Mouse (Mus musculus) neural tube, embryonic 12.5 days (tissue): ENCODE measurements around the gene Rph3al. TPM values are rescaled to one million over a fixed set of nuclear protein-coding genes. Genes with fewer than 3 reads are reported as not detected.

Experiments
- ATAC-seq: fragments of 200-750 bp; cut with Nextera tagmentation; 2 replicates; pipeline ENCODE4 v1.8.0; 2017; ENCODE audit warnings: low read depth, mild to moderate bottlenecking, moderate TSS enrichment, moderate library complexity; ENCODE audit not compliant: low FRiP score
- H3K27ac ChIP-seq: fragments of 300-500 bp; sonication (generic); 2 replicates; pipeline ENCODE4 v1.5.1; 2016
- H3K27me3 ChIP-seq: fragments of 300-500 bp; sonication (generic); replicated peaks from 2 replicates; pipeline ENCODE4 v1.6.1; 2016; ENCODE audit warnings: mild to moderate bottlenecking
- H3K36me3 ChIP-seq: fragments of 300-500 bp; sonication (generic); 2 replicates; pipeline ENCODE4 v1.6.1; 2016; ENCODE audit warnings: mild to moderate bottlenecking
- H3K4me1 ChIP-seq: fragments of 300-500 bp; sonication (generic); 2 replicates; pipeline ENCODE4 v1.6.1; 2016
- H3K4me2 ChIP-seq: fragments of 300-500 bp; sonication (generic); replicated peaks from 2 replicates; pipeline ENCODE4 v1.6.1; 2016; ENCODE audit warnings: mild to moderate bottlenecking
- H3K4me3 ChIP-seq: fragments of 300-500 bp; sonication (generic); 2 replicates; pipeline ENCODE4 v1.5.1; 2016
- H3K9ac ChIP-seq: fragments of 300-500 bp; sonication (generic); 2 replicates; pipeline ENCODE4 v1.6.1; 2016; ENCODE audit warnings: mild to moderate bottlenecking
- H3K9me3 ChIP-seq: fragments of 300-500 bp; sonication (generic); 2 replicates; pipeline ENCODE4 v1.6.1; 2016; ENCODE audit warnings: mild to moderate bottlenecking
- WGBS: fragments of 180-500 bp; shearing (Covaris S2); methylation state at CpG from one replicate; pipeline ENCODE4 v1.1.7; 2016; 5-methylcytosine and 5-hydroxymethylcytosine counted together
- polyA plus RNA-seq: library from polyadenylated mRNA; unstranded; fragments of >200 nt; fragmentation: Nextera tagmentation; extraction: Ambion mirVana; gene quantifications from 2 replicates; pipeline ENCODE4 v1.2.1, GENCODE M21; 2016

Gene Rph3al
- polyA plus RNA-seq, 1 experiment from 2014 or later: 1.1 TPM

- H3K27ac ChIP-seq: no peak overlapping the region
- H3K9ac ChIP-seq: no peak overlapping the region
- H3K27me3 ChIP-seq: no peaks in the 10 kb centered on the region
- WGBS: 55% methylated on average over 6 of the region's 6 CpGs
- no peak overlapping the region for H3K4me2 ChIP-seq
- ATAC-seq: no peak
- H3K4me3 ChIP-seq: no peak overlapping the region
- H3K9me3 ChIP-seq: 0 out of 2 replicates have a peak, but pooled peaks cover 4% of the 10 kb centered on the region
- peaks cover 9% of the 10 kb centered on the region for H3K4me1 ChIP-seq
- H3K36me3 ChIP-seq: no peaks in the 10 kb centered on the region
Measured at GRCm38 (mm10) chr11:75901339-75901738, 36.9 kb downstream of the Rph3al start.

- H3K4me3 ChIP-seq: no peak overlapping the region
- H3K36me3 ChIP-seq: no peaks in the 10 kb centered on the region
- H3K4me2 ChIP-seq: no peak overlapping the region
- H3K9ac ChIP-seq: no peak overlapping the region
- ATAC-seq: no peak
- H3K9me3 ChIP-seq: 0 out of 2 replicates have a peak, but pooled peaks cover 4% of the 10 kb centered on the region
- peaks cover 5% of the 10 kb centered on the region for H3K4me1 ChIP-seq
- H3K27ac ChIP-seq: no peak overlapping the region
- H3K27me3 ChIP-seq: no peaks in the 10 kb centered on the region
- 56% methylated on average over 9 of the region's 9 CpGs for WGBS
Measured at GRCm38 (mm10) chr11:75899676-75900075, 38.6 kb downstream of the Rph3al start.

GRCm38 (mm10) chr11:75898532-75898931 lies 39.7 kb downstream of the Rph3al start:
- Histone ChIP-seq H3K27me3 (no peaks in the 10 kb centered on the region), H3K9me3 (0 out of 2 replicates have a peak, but pooled peaks cover 4% of the 10 kb centered on the region), H3K36me3 (no peaks in the 10 kb centered on the region), H3K4me1 (0 out of 2 replicates have a peak, but pooled peaks cover 4% of the 10 kb centered on the region), H3K9ac (no peak overlapping the region), H3K27ac (no peak overlapping the region), H3K4me3 (no peak overlapping the region), H3K4me2 (no peak overlapping the region)
- 91% methylated on average over 9 of the region's 9 CpGs for WGBS
- no peak for ATAC-seq

DNA sequence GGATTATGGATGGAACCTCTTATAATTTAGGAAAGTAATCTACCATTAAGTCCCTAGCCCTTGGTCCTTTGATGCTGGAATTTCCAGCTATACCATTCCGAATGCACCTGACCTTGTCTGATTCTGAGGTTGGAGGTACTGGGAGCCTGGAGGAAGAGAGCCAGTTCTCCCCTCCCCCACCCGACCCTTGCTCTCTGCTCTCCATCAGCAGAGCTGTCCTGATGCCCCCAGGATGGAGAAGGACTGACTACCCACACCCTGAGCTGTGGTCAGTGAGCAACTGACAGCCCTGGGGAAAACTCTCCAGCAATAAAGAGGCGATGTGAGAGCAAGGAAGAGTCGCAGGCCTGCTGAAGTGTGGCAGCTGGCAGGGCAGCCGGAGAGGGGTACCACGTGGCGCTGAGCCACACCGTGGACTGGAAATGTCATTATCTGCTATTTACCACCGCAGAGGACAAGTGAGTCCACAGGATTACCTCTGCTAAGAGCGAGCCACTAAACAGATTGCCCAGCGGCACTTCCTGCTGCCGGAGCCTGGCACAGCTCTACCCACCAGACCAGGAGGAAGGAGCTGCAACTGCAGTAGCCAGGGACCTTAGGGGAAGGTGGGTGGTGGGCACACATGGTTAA lies 43.3 kb downstream of the Rph3al start:
- WGBS: 70% methylated on average over 12 of the region's 12 CpGs
- no peak for ATAC-seq

DNA sequence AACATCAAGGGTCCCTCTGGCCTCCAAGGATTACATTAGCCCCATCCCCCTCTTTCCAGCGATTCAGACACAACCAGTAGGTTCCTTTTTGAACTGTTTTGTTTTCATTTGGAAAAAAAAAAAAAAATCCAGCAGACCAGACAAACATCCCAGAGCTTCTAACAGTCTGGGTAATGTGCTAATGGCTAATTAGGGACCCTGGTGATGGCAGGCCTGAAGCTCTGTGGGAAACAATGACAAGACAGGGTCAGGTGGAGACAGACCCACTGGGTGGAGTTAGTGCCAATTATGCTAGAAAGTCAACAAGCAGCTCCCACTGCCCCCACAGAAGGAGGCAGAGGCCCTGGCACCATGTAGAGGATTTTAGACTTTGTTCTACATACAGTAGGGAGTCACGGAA lies 44.3 kb downstream of the Rph3al start:
- WGBS: 65% methylated on average over 2 of the region's 2 CpGs
- no peak overlapping the region for H3K9ac ChIP-seq
- no peaks in the 10 kb centered on the region for H3K36me3 ChIP-seq
- no peak for ATAC-seq
- no peak overlapping the region for H3K4me3 ChIP-seq
- no peak overlapping the region for H3K27ac ChIP-seq
- no peak overlapping the region for H3K4me2 ChIP-seq
- no peaks in the 10 kb centered on the region for H3K9me3 ChIP-seq
- 0 out of 2 replicates have a peak, but pooled peaks cover 4% of the 10 kb centered on the region for H3K4me1 ChIP-seq
- H3K27me3 ChIP-seq: no peaks in the 10 kb centered on the region

More for the DNA sequence above, 43.3 kb downstream of the Rph3al start:
- H3K4me2 ChIP-seq: no peak overlapping the region
- no peaks in the 10 kb centered on the region for H3K27me3 ChIP-seq
- no peaks in the 10 kb centered on the region for H3K36me3 ChIP-seq
- no peak overlapping the region for H3K9ac ChIP-seq
- no peaks in the 10 kb centered on the region for H3K9me3 ChIP-seq
- no peak overlapping the region for H3K4me3 ChIP-seq
- H3K27ac ChIP-seq: no peak overlapping the region
- 0 out of 2 replicates have a peak, but pooled peaks cover 4% of the 10 kb centered on the region for H3K4me1 ChIP-seq

DNA sequence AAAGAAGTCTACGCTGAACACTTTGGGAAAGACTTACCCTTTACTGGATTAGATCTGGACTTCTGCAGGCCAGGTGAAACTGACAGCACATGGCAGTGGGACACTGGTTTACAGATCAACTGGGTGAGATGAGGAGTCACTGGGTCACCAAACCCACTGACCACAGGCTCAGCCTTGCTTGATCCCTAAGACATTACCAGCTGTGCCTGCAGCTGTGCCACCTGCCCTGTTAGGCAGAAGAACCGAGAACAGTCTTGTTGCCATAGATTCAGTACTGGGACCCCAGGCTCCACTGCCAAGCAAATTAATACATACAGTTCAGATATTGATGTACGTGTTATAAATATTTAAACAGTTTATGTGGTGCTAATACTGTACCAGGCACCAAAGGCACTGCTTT lies 50.9 kb downstream of the Rph3al start:
- no peak for ATAC-seq
- H3K9me3 ChIP-seq: no peaks in the 10 kb centered on the region
- H3K9ac ChIP-seq: no peak overlapping the region
- H3K27me3 ChIP-seq: no peaks in the 10 kb centered on the region
- H3K4me3 ChIP-seq: no peak overlapping the region
- WGBS: 85% methylated on average over 3 of the region's 3 CpGs
- no peaks in the 10 kb centered on the region for H3K4me1 ChIP-seq
- H3K27ac ChIP-seq: no peak overlapping the region
- no peak overlapping the region for H3K4me2 ChIP-seq
- no peaks in the 10 kb centered on the region for H3K36me3 ChIP-seq

DNA sequence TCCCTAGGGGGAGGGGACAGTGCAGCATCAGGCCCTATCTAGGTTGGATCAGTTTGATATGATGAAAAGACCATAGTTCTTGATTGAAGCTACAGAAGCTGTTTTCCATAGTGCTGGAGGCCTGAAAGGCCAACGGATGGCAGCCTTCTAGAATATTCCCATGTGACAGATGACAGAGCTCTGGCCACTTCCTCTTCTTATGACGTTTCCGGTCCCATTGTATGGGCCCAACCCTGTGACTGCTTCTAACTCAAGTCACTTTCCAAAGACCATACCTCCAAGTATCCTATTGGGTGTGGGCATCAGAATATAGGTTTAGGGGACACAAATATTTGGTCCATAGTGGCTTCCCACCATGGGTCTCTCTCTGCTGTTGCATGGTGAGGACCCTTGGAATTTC lies 57.0 kb downstream of the Rph3al start:
- H3K27me3 ChIP-seq: 0 out of 2 replicates have a peak, but pooled peaks cover 2% of the 10 kb centered on the region
- no peak overlapping the region for H3K4me2 ChIP-seq
- no peak overlapping the region for H3K9ac ChIP-seq
- 93% methylated on average over 3 of the region's 3 CpGs for WGBS
- H3K27ac ChIP-seq: no peak overlapping the region
- ATAC-seq: no peak
- H3K4me1 ChIP-seq: no peaks in the 10 kb centered on the region
- H3K36me3 ChIP-seq: no peaks in the 10 kb centered on the region
- H3K4me3 ChIP-seq: no peak overlapping the region
- no peaks in the 10 kb centered on the region for H3K9me3 ChIP-seq

GRCm38 (mm10) chr11:75880064-75880463 lies 58.2 kb downstream of the Rph3al start:
- Histone ChIP-seq H3K9me3 (no peaks in the 10 kb centered on the region), H3K9ac (no peak overlapping the region), H3K36me3 (no peaks in the 10 kb centered on the region), H3K4me3 (no peak overlapping the region), H3K27ac (no peak overlapping the region), H3K4me2 (no peak overlapping the region), H3K27me3 (0 out of 2 replicates have a peak, but pooled peaks cover 2% of the 10 kb centered on the region), H3K4me1 (no peaks in the 10 kb centered on the region)
- WGBS: 80% methylated on average over 8 of the region's 8 CpGs
- no peak for ATAC-seq

- WGBS: 90% methylated on average over 8 of the region's 8 CpGs
- 0 out of 2 replicates have a peak, but pooled peaks cover 2% of the 10 kb centered on the region for H3K27me3 ChIP-seq
Measured at GRCm38 (mm10) chr11:75878460-75878859, 59.8 kb downstream of the Rph3al start.

DNA sequence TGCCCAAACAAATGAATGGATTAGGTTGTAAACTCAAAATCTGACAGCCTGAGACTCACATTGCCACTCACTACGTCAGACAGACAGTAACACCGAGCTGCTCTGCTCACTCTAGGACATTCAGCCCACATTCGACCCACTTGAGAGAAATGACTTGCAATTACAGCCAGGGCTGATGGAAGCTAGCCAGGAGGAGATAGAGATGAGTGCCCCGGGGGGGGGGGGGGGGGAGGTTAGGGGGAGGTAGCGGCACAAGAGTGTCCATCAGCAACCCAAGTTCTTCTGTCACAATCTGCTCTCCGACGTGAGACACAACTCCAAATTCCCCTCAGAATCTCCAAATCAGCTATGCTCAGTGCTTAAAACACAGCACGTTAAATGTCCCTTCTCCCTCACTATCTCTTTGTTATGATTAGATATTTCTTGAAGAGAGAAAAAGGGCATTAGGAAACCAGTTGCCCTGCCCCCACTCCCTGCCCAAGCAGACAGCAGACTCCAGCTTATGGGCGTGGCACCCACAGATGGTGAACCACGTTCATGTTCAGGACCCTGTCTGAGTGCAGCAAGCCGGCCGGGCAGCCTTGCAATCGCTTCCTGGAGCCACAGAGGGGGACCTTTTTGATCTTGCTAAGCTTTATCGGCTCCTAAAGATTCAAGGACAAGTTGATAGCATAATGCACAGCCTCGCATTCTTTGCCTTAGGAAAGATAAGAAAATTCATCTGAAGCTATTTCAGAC lies 62.0 kb downstream of the Rph3al start:
- Histone ChIP-seq H3K4me3 (no peak overlapping the region), H3K27me3 (0 out of 2 replicates have a peak, but pooled peaks cover 2% of the 10 kb centered on the region), H3K9ac (no peak overlapping the region), H3K4me2 (no peak overlapping the region), H3K36me3 (no peaks in the 10 kb centered on the region), H3K27ac (no peak overlapping the region), H3K9me3 (no peaks in the 10 kb centered on the region), H3K4me1 (no peaks in the 10 kb centered on the region)
- ATAC-seq: no peak
- WGBS: 50% methylated on average over 15 of the region's 15 CpGs

More at GRCm38 (mm10) chr11:75878460-75878859, 59.8 kb downstream of the Rph3al start:
- no peak for ATAC-seq
- H3K27ac ChIP-seq: no peak overlapping the region
- no peak overlapping the region for H3K4me2 ChIP-seq
- no peak overlapping the region for H3K9ac ChIP-seq
- no peaks in the 10 kb centered on the region for H3K36me3 ChIP-seq
- H3K4me1 ChIP-seq: no peaks in the 10 kb centered on the region
- H3K4me3 ChIP-seq: no peak overlapping the region
- no peaks in the 10 kb centered on the region for H3K9me3 ChIP-seq

DNA sequence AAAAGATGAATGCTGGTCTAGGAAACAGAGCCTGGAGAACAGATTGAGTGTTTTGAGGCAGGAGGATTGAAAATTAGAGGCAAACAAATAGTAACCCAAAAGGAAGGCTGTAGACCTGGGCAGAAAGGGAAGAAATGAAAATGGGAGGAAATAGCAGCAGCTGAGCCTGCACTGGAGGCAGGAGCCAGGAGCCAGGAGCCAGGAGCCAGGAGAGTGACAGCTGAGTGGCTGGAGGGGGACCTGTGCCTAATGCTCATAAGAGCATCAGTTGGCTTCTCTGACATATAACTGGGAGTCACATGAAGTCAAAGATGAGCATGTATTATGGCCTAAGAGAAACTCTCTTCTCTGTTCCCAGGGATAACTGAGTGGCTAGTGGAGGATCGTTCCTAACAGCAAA lies 66.5 kb downstream of the Rph3al start:
- Histone ChIP-seq H3K9ac (no peak overlapping the region), H3K27ac (no peak overlapping the region), H3K9me3 (no peaks in the 10 kb centered on the region), H3K27me3 (no peaks in the 10 kb centered on the region), H3K36me3 (no peaks in the 10 kb centered on the region), H3K4me2 (no peak overlapping the region), H3K4me3 (no peak overlapping the region), H3K4me1 (peaks cover 7% of the 10 kb centered on the region; the same call in 1 of the 2 replicates)
- no peak for ATAC-seq
- 88% methylated on average over 1 of the region's 1 CpGs for WGBS

- no peak overlapping the region for H3K4me2 ChIP-seq
- WGBS: 51% methylated on average over 4 of the region's 4 CpGs
- H3K27me3 ChIP-seq: no peaks in the 10 kb centered on the region
- no peak for ATAC-seq
- no peaks in the 10 kb centered on the region for H3K36me3 ChIP-seq
- peaks cover 8% of the 10 kb centered on the region; the same call in 1 of the 2 replicates for H3K4me1 ChIP-seq
- H3K9ac ChIP-seq: no peak overlapping the region
- H3K9me3 ChIP-seq: no peaks in the 10 kb centered on the region
- H3K4me3 ChIP-seq: no peak overlapping the region
- H3K27ac ChIP-seq: no peak overlapping the region
Measured at GRCm38 (mm10) chr11:75870947-75871346, 67.3 kb downstream of the Rph3al start.
